Mouse (Mus musculus): ENCODE data around the gene Slc38a11. TPM values are rescaled to one million over a fixed set of nuclear protein-coding genes. Genes with fewer than 3 reads are reported as not detected.

Slc38a11 gene
- polyA plus RNA-seq, 1 experiment from 2014 or later: not detected

GRCm38 (mm10) chr2:65296541-65296940 lies 67.3 kb downstream of the Slc38a11 start:
- no peak for ATAC-seq (ENCODE audit: low read depth)
- Histone ChIP-seq H3K4me1 (replicated peaks; ENCODE audit: control insufficient read depth, insufficient read depth, low read length) (no peaks in the 10 kb centered on the region), H3K4me3 (ENCODE audit: low read length) (no peak overlapping the region), H3K27me3 (ENCODE audit: control insufficient read depth, insufficient read depth, low read depth, low read length) (no peaks in the 10 kb centered on the region), H3K9me3 (ENCODE audit: control insufficient read depth, low read length) (no peaks in the 10 kb centered on the region), H3K27ac (ENCODE audit: low read length) (no peak overlapping the region), H3K4me2 (ENCODE audit: low read depth, low read length) (no peak overlapping the region), H3K9ac (ENCODE audit: low read length) (no peak overlapping the region), H3K36me3 (ENCODE audit: control insufficient read depth, insufficient read depth, low read length) (no peaks in the 10 kb centered on the region)
- WGBS: 28% methylated on average over 2 of the region's 2 CpGs

- Histone ChIP-seq H3K9me3 (ENCODE audit: control insufficient read depth, low read length) (no peaks in the 10 kb centered on the region), H3K9ac (ENCODE audit: low read length) (no peak overlapping the region), H3K36me3 (ENCODE audit: control insufficient read depth, insufficient read depth, low read length) (no peaks in the 10 kb centered on the region), H3K27ac (ENCODE audit: low read length) (no peak overlapping the region), H3K4me1 (replicated peaks; ENCODE audit: control insufficient read depth, insufficient read depth, low read length) (no peaks in the 10 kb centered on the region), H3K27me3 (ENCODE audit: control insufficient read depth, insufficient read depth, low read depth, low read length) (no peaks in the 10 kb centered on the region), H3K4me2 (ENCODE audit: low read depth, low read length) (no peak overlapping the region), H3K4me3 (ENCODE audit: low read length) (no peak overlapping the region)
- 60% methylated on average over 8 of the region's 8 CpGs for WGBS
- no peak for ATAC-seq (ENCODE audit: low read depth)
Measured at GRCm38 (mm10) chr2:65294092-65294491, 69.7 kb downstream of the Slc38a11 start.

GRCm38 (mm10) chr2:65293411-65293810 lies 70.4 kb downstream of the Slc38a11 start:
- H3K9ac ChIP-seq (ENCODE audit: low read length): no peak overlapping the region
- H3K9me3 ChIP-seq (ENCODE audit: control insufficient read depth, low read length): no peaks in the 10 kb centered on the region
- H3K27me3 ChIP-seq (ENCODE audit: control insufficient read depth, insufficient read depth, low read depth, low read length): no peaks in the 10 kb centered on the region
- WGBS: 88% methylated on average over 8 of the region's 8 CpGs
- H3K4me1 ChIP-seq (replicated peaks; ENCODE audit: control insufficient read depth, insufficient read depth, low read length): no peaks in the 10 kb centered on the region
- ATAC-seq (ENCODE audit: low read depth): no peak
- no peaks in the 10 kb centered on the region for H3K36me3 ChIP-seq (ENCODE audit: control insufficient read depth, insufficient read depth, low read length)
- H3K4me3 ChIP-seq (ENCODE audit: low read length): no peak overlapping the region
- H3K27ac ChIP-seq (ENCODE audit: low read length): no peak overlapping the region
- H3K4me2 ChIP-seq (ENCODE audit: low read depth, low read length): no peak overlapping the region

- H3K27ac ChIP-seq (ENCODE audit: low read length): no peak overlapping the region
- no peaks in the 10 kb centered on the region; the same call in 1 of the 2 replicates for H3K4me1 ChIP-seq (replicated peaks; ENCODE audit: control insufficient read depth, insufficient read depth, low read length)
Measured at GRCm38 (mm10) chr2:65289721-65290120, 74.1 kb downstream of the Slc38a11 start.

GRCm38 (mm10) chr2:65288696-65289095 lies 75.1 kb downstream of the Slc38a11 start:
- no peak overlapping the region for H3K27ac ChIP-seq (ENCODE audit: low read length)
- no peak overlapping the region for H3K9ac ChIP-seq (ENCODE audit: low read length)
- H3K4me1 ChIP-seq (replicated peaks; ENCODE audit: control insufficient read depth, insufficient read depth, low read length): no peaks in the 10 kb centered on the region; the same call in 1 of the 2 replicates
- no peak overlapping the region for H3K4me2 ChIP-seq (ENCODE audit: low read depth, low read length)
- no peak overlapping the region for H3K4me3 ChIP-seq (ENCODE audit: low read length)
- no peaks in the 10 kb centered on the region for H3K27me3 ChIP-seq (ENCODE audit: control insufficient read depth, insufficient read depth, low read depth, low read length)
- ATAC-seq (ENCODE audit: low read depth): no peak
- H3K9me3 ChIP-seq (ENCODE audit: control insufficient read depth, low read length): no peaks in the 10 kb centered on the region
- 80% methylated on average over 1 of the region's 1 CpGs for WGBS
- H3K36me3 ChIP-seq (ENCODE audit: control insufficient read depth, insufficient read depth, low read length): no peaks in the 10 kb centered on the region

More at GRCm38 (mm10) chr2:65289721-65290120, 74.1 kb downstream of the Slc38a11 start:
- ATAC-seq (ENCODE audit: low read depth): no peak
- Histone ChIP-seq H3K27me3 (ENCODE audit: control insufficient read depth, insufficient read depth, low read depth, low read length) (no peaks in the 10 kb centered on the region), H3K4me2 (ENCODE audit: low read depth, low read length) (no peak overlapping the region), H3K4me3 (ENCODE audit: low read length) (no peak overlapping the region), H3K9ac (ENCODE audit: low read length) (no peak overlapping the region), H3K36me3 (ENCODE audit: control insufficient read depth, insufficient read depth, low read length) (no peaks in the 10 kb centered on the region), H3K9me3 (ENCODE audit: control insufficient read depth, low read length) (no peaks in the 10 kb centered on the region)
- 81% methylated on average over 4 of the region's 4 CpGs for WGBS

GRCm38 (mm10) chr2:65285380-65285779 lies 78.5 kb downstream of the Slc38a11 start:
- no peaks in the 10 kb centered on the region; the same call in 1 of the 2 replicates for H3K4me1 ChIP-seq (replicated peaks; ENCODE audit: control insufficient read depth, insufficient read depth, low read length)
- no peaks in the 10 kb centered on the region for H3K27me3 ChIP-seq (ENCODE audit: control insufficient read depth, insufficient read depth, low read depth, low read length)
- H3K36me3 ChIP-seq (ENCODE audit: control insufficient read depth, insufficient read depth, low read length): no peaks in the 10 kb centered on the region
- no peaks in the 10 kb centered on the region for H3K9me3 ChIP-seq (ENCODE audit: control insufficient read depth, low read length)
- H3K4me2 ChIP-seq (ENCODE audit: low read depth, low read length): no peak overlapping the region
- 49% methylated on average over 3 of the region's 3 CpGs for WGBS
- no peak overlapping the region for H3K4me3 ChIP-seq (ENCODE audit: low read length)
- H3K9ac ChIP-seq (ENCODE audit: low read length): no peak overlapping the region
- H3K27ac ChIP-seq (ENCODE audit: low read length): no peak overlapping the region
- ATAC-seq (ENCODE audit: low read depth): no peak

- WGBS: 73% methylated on average over 6 of the region's 6 CpGs
- no peak for ATAC-seq (ENCODE audit: low read depth)
Measured at GRCm38 (mm10) chr2:65282979-65283378, 80.9 kb downstream of the Slc38a11 start.

GRCm38 (mm10) chr2:65279029-65279690 lies 84.7 kb downstream of the Slc38a11 start:
- Histone ChIP-seq H3K4me1 (replicated peaks; ENCODE audit: control insufficient read depth, insufficient read depth, low read length) (peaks cover 7% of the 10 kb centered on the region), H3K27ac (ENCODE audit: low read length) (peak overlapping the region; percentile 12; the same call in 1 of the 2 replicates), H3K4me2 (ENCODE audit: low read depth, low read length) (peak overlapping the region; percentile 35; the same call in 1 of the 2 replicates), H3K9ac (ENCODE audit: low read length) (no peak overlapping the region), H3K27me3 (ENCODE audit: control insufficient read depth, insufficient read depth, low read depth, low read length) (no peaks in the 10 kb centered on the region), H3K4me3 (ENCODE audit: low read length) (no peak overlapping the region), H3K36me3 (ENCODE audit: control insufficient read depth, insufficient read depth, low read length) (no peaks in the 10 kb centered on the region), H3K9me3 (ENCODE audit: control insufficient read depth, low read length) (no peaks in the 10 kb centered on the region)
- ATAC-seq (ENCODE audit: low read depth): peak; percentile 65
- WGBS: 8% methylated on average over 4 of the region's 4 CpGs

More at GRCm38 (mm10) chr2:65282979-65283378, 80.9 kb downstream of the Slc38a11 start:
- no peak overlapping the region for H3K4me2 ChIP-seq (ENCODE audit: low read depth, low read length)
- H3K4me1 ChIP-seq (replicated peaks; ENCODE audit: control insufficient read depth, insufficient read depth, low read length): peaks cover 7% of the 10 kb centered on the region
- no peaks in the 10 kb centered on the region for H3K9me3 ChIP-seq (ENCODE audit: control insufficient read depth, low read length)
- no peaks in the 10 kb centered on the region for H3K36me3 ChIP-seq (ENCODE audit: control insufficient read depth, insufficient read depth, low read length)
- H3K4me3 ChIP-seq (ENCODE audit: low read length): no peak overlapping the region
- H3K9ac ChIP-seq (ENCODE audit: low read length): no peak overlapping the region
- H3K27me3 ChIP-seq (ENCODE audit: control insufficient read depth, insufficient read depth, low read depth, low read length): no peaks in the 10 kb centered on the region
- no peak overlapping the region for H3K27ac ChIP-seq (ENCODE audit: low read length)

GRCm38 (mm10) chr2:65275443-65276061 lies 88.3 kb downstream of the Slc38a11 start:
- 78% methylated on average over 6 of the region's 6 CpGs for WGBS

More at GRCm38 (mm10) chr2:65275443-65276061, 88.3 kb downstream of the Slc38a11 start:
- no peak overlapping the region for H3K9ac ChIP-seq (ENCODE audit: low read length)
- H3K27me3 ChIP-seq (ENCODE audit: control insufficient read depth, insufficient read depth, low read depth, low read length): no peaks in the 10 kb centered on the region
- no peaks in the 10 kb centered on the region for H3K36me3 ChIP-seq (ENCODE audit: control insufficient read depth, insufficient read depth, low read length)
- ATAC-seq (ENCODE audit: low read depth): no peak
- no peak overlapping the region for H3K4me2 ChIP-seq (ENCODE audit: low read depth, low read length)
- H3K9me3 ChIP-seq (ENCODE audit: control insufficient read depth, low read length): no peaks in the 10 kb centered on the region
- peaks cover 7% of the 10 kb centered on the region for H3K4me1 ChIP-seq (replicated peaks; ENCODE audit: control insufficient read depth, insufficient read depth, low read length)
- no peak overlapping the region for H3K4me3 ChIP-seq (ENCODE audit: low read length)
- H3K27ac ChIP-seq (ENCODE audit: low read length): no peak overlapping the region

Measured in lung, embryonic 16.5 days (tissue).